Mouse (Mus musculus) testis, adult 2 months (tissue): Measurements from ENCODE around the gene Lars2.

Experiments
- CTCF ChIP-seq: fragments of 200-500 bp; IDR thresholded peaks from 2 replicates; pipeline ENCODE4 v1.5.1; 2012; ENCODE audit warnings: low read depth, mild to moderate bottlenecking, inconsistent platforms, low read length, moderate library complexity; ENCODE audit not compliant: control insufficient read depth, insufficient read depth, insufficient replicate concordance
- POLR2A ChIP-seq: fragments of 200-500 bp; IDR thresholded peaks from 2 replicates; pipeline ENCODE4 v1.6.1; 2012; ENCODE audit warnings: low read depth, mild to moderate bottlenecking, inconsistent platforms, low read length, moderate library complexity; ENCODE audit not compliant: control insufficient read depth

DNA sequence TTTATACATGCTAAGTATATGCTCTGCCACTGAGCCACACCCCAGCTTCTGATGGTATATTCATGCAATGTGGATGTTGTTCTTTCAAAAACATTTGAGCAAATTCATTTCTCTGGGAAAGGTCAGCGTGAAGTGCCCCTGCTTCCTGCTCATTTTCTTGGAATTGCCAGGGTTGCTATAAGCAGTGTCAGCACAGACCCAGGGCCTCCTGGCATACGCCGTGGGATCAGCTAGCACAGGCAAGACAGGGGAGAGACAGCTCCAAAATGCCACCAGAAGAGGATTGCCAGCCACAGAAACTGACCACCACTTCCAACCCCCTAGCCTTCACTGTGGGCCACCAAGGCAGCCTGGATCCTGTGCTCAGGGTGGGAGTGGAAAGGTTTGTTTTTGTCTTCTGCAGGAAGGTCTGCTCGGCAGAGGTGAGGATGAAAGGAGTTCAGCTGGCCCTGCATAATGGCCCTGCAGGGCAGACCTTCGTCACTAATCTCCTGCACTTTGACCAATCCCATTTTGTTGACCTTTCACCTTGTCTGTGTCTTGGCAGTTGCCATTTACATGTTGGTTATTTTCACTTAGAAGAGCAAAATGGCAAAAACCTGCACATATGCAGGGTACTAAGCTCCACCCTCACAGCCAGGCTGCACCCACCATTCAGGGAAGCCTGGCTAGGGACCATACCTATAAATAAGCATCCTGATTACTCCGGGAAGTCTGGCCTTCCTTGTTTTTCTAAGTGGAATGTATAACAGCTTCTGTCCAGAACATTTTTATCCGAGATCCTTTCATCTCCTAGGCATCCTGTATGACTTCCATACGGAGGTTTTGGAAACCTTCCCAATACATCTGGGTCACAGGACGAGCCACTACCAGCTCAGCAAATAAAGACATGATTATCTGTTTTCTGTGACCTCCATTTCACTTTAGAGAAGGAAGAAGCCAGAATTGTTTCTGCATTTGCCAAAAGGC is 90.2 kb downstream of the Lars2 start:
- TF ChIP-seq CTCF (no peak), POLR2A (no peak)
